Mouse (Mus musculus) lung, embryonic 16.5 days (tissue): ENCODE results near the gene Mcee. TPM values are rescaled to one million over a fixed set of nuclear protein-coding genes. Genes with fewer than 3 reads are reported as not detected.
A peak's percentile ranks its signal among the peaks of the same experiment; 100 is the strongest.

Source experiments
- ATAC-seq: fragments of 200-750 bp; cut with Nextera tagmentation; 2 replicates; pipeline ENCODE4 v1.8.0; 2017; ENCODE audit warnings: low read depth, mild to moderate bottlenecking, moderate library complexity
- H3K27ac ChIP-seq: fragments of 300-500 bp; sonication (generic); 2 replicates; pipeline ENCODE4 v1.5.1; 2014; ENCODE audit warnings: mild to moderate bottlenecking, control low read depth, low read length
- H3K27me3 ChIP-seq: fragments of 300-500 bp; sonication (generic); 2 replicates; pipeline ENCODE4 v1.6.1; 2014; ENCODE audit warnings: low read depth, low read length, mixed read lengths; ENCODE audit not compliant: control insufficient read depth, insufficient read depth
- H3K36me3 ChIP-seq: fragments of 300-500 bp; sonication (generic); 2 replicates; pipeline ENCODE4 v1.6.1; 2014; ENCODE audit warnings: low read length; ENCODE audit not compliant: control insufficient read depth, insufficient read depth
- H3K4me1 ChIP-seq: fragments of 300-500 bp; sonication (generic); replicated peaks from 2 replicates; pipeline ENCODE4 v1.6.1; 2014; ENCODE audit warnings: low read length, mixed read lengths; ENCODE audit not compliant: control insufficient read depth, insufficient read depth
- H3K4me2 ChIP-seq: fragments of 300-500 bp; sonication (generic); 2 replicates; pipeline ENCODE4 v1.6.1; 2014; ENCODE audit warnings: low read depth, low read length, control low read depth
- H3K4me3 ChIP-seq: fragments of 300-500 bp; sonication (generic); 2 replicates; pipeline ENCODE4 v1.5.1; 2014; ENCODE audit warnings: mild to moderate bottlenecking, low read length, control low read depth
- H3K9ac ChIP-seq: fragments of 300-500 bp; sonication (generic); 2 replicates; pipeline ENCODE4 v1.6.1; 2014; ENCODE audit warnings: low read length, control low read depth
- H3K9me3 ChIP-seq: fragments of 300-500 bp; sonication (generic); 2 replicates; pipeline ENCODE4 v1.6.1; 2016; ENCODE audit warnings: low read length; ENCODE audit not compliant: control insufficient read depth
- WGBS: fragments of 180-500 bp; shearing (Covaris S2); extraction: QIAGEN DNeasy Blood & Tissue Kit; methylation state at CpG from one replicate; pipeline ENCODE4 v1.1.7; 2014; 5-methylcytosine and 5-hydroxymethylcytosine counted together
- polyA plus RNA-seq: library from polyadenylated mRNA; unstranded; fragments of >200 nt; fragmentation: Nextera tagmentation; extraction: Ambion mirVana; gene quantifications from 2 replicates; pipeline ENCODE4 v1.2.1, GENCODE M21; 2015

Mcee gene
- polyA plus RNA-seq, 1 experiment from 2014 or later: 88.0 TPM

DNA sequence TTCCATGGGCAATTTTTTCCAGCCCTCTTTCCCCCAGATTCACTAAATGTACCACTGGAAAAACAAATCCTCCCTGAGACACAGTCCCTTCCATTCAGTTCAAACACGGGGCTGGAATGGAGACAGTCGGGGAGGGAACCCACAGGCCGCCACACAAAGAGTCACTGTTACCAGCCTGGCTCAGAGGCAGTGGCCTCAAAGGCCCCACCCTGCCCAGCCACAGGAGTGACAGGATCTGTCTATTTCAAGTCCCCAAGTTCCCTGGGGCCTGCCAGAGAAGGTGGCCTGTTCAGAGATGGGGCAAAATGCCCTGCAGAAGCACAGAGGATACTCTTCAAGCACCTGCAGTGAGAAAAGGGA is 31.8 kb upstream of the Mcee start:
- Histone ChIP-seq H3K9ac (no peak overlapping the region), H3K9me3 (no peaks in the 10 kb centered on the region), H3K4me1 (no peaks in the 10 kb centered on the region; the same call in 1 of the 2 replicates), H3K27ac (no peak overlapping the region), H3K27me3 (no peaks in the 10 kb centered on the region), H3K4me3 (no peak overlapping the region), H3K36me3 (peaks cover 21% of the 10 kb centered on the region), H3K4me2 (no peak overlapping the region)
- WGBS: 60% methylated on average over 3 of the region's 3 CpGs
- ATAC-seq: 0 out of 2 replicates have a peak, but pooled peaks have one; percentile 34

DNA sequence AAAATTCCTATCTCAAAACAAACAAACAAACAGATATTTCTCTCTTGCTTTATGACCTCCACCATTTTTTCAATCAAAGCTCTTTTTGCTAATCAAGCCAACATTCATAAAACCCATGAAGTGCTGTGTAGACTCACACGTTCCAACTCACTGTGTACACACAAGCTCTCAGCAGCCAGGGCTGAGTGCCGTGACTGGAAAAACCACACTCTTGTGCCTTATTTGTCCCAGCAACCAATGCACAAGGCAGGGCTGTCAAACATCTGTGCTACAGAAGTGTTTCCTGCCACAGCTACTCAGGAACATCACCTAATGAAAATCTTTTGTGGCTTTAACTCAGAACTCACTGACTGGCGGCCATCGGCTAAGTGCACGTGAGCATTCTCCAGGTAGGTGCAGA is 26.5 kb upstream of the Mcee start:
- H3K27ac ChIP-seq: no peak overlapping the region
- H3K4me1 ChIP-seq: no peaks in the 10 kb centered on the region
- ATAC-seq: 0 out of 2 replicates have a peak, but pooled peaks have one; percentile 38
- 66% methylated on average over 5 of the region's 5 CpGs for whole genome bisulfite sequencing
- H3K4me3 ChIP-seq: no peak overlapping the region
- H3K9me3 ChIP-seq: no peaks in the 10 kb centered on the region
- H3K27me3 ChIP-seq: no peaks in the 10 kb centered on the region
- no peak overlapping the region for H3K4me2 ChIP-seq
- no peak overlapping the region for H3K9ac ChIP-seq
- peaks cover 15% of the 10 kb centered on the region for H3K36me3 ChIP-seq

DNA sequence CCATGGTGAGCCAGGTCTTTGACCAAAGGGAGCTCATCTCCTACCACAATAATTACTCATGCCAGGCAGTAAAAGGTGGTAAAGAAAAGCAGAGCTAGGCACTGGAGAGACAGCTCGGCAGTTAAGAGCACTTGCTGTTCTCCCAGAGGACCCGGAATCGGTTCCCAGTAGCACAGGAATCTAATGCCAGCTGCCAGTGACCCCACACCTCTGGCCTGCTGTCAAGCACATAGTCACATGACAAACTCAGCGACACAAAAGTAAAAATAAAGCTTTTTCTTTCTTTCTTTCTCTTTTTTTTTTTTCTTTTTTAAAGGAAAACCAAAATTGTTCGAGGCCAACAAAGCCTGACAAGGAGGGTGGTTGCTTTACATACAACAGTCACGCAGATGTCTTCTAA is 22.6 kb upstream of the Mcee start:
- H3K4me3 ChIP-seq: no peak overlapping the region
- no peaks in the 10 kb centered on the region for H3K9me3 ChIP-seq
- ATAC-seq: no peak
- 84% methylated on average over 6 of the region's 6 CpGs for WGBS
- no peak overlapping the region for H3K4me2 ChIP-seq
- H3K9ac ChIP-seq: no peak overlapping the region
- H3K36me3 ChIP-seq: no peaks in the 10 kb centered on the region
- H3K27me3 ChIP-seq: no peaks in the 10 kb centered on the region
- no peak overlapping the region for H3K27ac ChIP-seq
- no peaks in the 10 kb centered on the region; the same call in 1 of the 2 replicates for H3K4me1 ChIP-seq

DNA sequence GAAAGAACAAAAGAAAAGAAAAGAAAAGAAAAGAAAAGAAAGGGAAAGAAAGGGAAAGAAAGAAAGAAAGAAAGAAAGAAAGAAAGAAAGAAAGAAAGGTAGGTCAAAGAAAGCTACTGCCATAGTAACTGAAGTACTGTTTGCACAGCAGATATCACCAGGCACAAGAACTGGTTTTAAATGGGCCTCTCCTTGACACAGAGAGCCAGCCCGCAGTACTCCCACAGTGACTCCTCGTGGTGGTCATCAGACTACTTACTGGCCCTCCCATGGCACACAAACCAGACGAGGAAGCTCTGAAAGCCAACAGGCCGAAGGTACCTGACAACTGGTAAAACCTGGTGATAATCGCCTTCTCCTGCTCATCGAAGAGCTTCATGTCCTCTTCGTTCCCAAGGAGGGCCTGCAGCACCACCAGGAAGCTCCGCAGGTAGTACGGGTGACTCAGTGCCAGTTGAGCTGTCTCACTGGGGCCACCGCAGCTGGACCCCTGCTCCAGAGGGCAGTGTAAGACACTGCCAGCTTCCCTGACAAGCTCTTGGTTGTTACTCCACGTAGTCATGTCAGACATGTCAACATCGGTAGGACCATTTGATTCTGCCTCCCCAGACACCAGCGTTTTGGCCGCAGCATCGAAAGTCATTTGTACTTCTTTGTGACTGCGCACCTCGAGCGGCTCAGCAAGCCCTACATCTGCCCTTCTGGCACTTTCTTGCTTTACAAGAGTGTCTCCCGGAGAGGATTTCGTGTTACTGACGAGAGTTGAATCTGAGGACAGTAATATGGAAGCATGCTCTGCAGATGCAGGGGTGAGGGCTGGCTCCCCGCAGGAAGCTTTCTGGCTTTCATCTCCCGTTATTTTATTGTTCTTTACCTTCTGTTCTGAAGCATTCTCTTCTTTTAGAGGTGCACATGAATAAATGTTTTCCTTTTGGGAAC is 20.2 kb upstream of the Mcee start:
- ATAC-seq: no peak
- H3K9me3 ChIP-seq: no peaks in the 10 kb centered on the region
- peaks cover 9% of the 10 kb centered on the region for H3K36me3 ChIP-seq
- no peak overlapping the region for H3K4me3 ChIP-seq
- no peak overlapping the region for H3K27ac ChIP-seq
- H3K4me1 ChIP-seq: no peaks in the 10 kb centered on the region; the same call in 1 of the 2 replicates
- no peak overlapping the region for H3K9ac ChIP-seq
- H3K4me2 ChIP-seq: no peak overlapping the region
- WGBS: 85% methylated on average over 23 of the region's 23 CpGs
- no peaks in the 10 kb centered on the region for H3K27me3 ChIP-seq

DNA sequence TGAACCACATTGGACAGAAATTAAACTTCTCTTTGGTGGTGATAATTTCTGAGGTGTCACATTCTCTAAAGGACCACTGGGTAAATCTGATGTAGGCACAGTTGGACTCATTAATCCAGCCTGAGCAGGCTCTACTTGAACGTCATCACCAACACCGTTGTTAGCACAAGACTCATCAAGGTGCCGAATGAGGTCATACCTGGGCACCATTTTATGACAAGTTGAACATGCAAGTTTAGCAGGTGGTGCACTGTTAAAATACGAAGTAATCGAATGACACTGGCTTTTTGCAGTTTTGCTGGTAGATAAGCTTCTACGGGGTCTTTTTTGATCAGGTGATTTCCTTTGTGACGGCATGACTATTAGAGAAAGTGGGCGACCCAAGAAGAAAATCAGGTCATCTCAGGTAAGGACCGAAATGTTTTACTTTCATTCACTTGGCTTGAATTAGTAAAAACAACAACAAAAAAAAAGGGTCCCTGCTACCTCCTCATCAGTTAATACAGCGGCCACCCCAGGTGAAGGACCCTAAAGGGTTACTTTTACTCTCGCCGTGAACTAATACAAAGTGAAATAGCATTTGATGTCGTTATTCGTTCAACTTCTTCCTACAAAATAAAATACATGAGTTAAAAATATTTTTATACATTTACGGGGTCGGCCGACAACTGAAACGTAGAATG is 19.1 kb upstream of the Mcee start:
- peak overlapping the region; percentile 91 for H3K9ac ChIP-seq
- peak; percentile 32; the same call in 1 of the 2 replicates for ATAC-seq
- 8% methylated on average over 18 of the region's 18 CpGs for WGBS

DNA sequence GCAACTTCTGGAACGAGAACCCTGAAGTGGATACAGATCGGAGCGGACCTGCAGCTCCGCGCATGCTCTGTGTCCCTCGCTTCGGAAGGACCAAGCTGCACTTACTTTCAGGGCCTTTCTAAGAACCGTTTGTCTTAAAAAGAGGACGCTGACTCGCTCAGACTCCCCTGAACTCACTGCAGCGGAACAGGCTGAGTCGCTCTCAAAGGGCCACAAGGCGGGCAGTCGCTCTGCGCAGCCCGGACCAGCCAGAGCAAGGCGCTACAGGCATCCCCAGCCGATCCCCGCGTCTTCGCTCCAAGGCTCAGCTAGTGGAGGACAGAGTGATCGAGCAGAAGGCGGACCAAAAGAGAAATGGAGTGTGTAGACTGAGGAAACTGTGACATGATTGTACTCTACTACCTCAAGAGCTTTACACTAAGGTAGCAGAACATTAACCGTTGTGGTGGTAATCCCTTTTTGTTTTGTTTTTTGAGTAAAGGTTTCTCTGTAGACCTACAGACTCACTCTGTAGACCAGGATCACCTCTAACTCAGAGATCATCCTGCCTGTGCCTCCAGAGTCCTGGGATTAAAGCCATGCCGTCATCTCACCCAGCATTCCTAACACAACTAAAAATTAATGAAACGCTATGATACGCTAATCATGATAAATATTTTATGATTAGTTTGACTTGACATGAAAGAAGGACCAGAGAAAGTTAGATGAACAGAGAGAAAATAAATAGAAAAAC is 18.4 kb upstream of the Mcee start, which contains the start of gene Fan1:
Gene Fan1, minus strand, starts transcription at position 266 of the 733 bp plus-strand sequence.
- Histone ChIP-seq H3K4me3 (peak within 1 kb of the TSS; percentile 79), H3K27ac (peak within 1 kb of the TSS; percentile 97), H3K27me3 (no peaks in the 10 kb centered on the region), H3K9me3 (no peaks in the 10 kb centered on the region), H3K36me3 (peaks cover 19% of the 10 kb centered on the region), H3K9ac (peak within 1 kb of the TSS; percentile 91), H3K4me2 (peak within 1 kb of the TSS; percentile 81), H3K4me1 (no peaks in the 10 kb centered on the region; the same call in 1 of the 2 replicates)
- ATAC-seq: peak; percentile 98
- WGBS: 3% methylated on average over 27 of the region's 27 CpGs

More for the DNA sequence above, 19.1 kb upstream of the Mcee start:
- peak overlapping the region; percentile 81 for H3K4me2 ChIP-seq
- H3K27ac ChIP-seq: peak overlapping the region; percentile 97
- H3K4me3 ChIP-seq: peak overlapping the region; percentile 79
- H3K4me1 ChIP-seq: no peaks in the 10 kb centered on the region; the same call in 1 of the 2 replicates
- no peaks in the 10 kb centered on the region for H3K27me3 ChIP-seq
- H3K9me3 ChIP-seq: no peaks in the 10 kb centered on the region
- peaks cover 18% of the 10 kb centered on the region for H3K36me3 ChIP-seq

DNA sequence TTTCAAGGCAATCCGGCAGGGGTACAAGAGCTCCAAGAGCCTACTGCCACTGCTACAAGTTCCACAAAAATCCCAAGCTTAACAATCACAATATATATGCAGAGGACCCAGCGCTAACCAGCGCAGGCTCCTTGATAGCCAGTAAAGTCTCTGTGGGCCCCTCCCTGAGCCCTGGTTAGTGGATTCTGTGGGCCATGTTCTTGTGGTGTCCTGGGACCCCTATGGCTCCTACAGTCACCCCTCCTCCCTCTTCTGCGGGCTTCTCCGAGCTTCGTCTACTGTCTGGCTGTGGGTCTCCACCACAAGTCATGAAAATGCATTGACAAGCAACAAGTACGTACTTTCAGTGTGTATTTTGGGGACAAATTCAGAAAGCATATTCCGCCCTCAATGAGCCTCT is 928 bp upstream of the Mcee start:
- H3K4me2 ChIP-seq: peak overlapping the region; percentile 78
- peaks cover 16% of the 10 kb centered on the region; the same call in 1 of the 2 replicates for H3K4me1 ChIP-seq
- peaks cover 15% of the 10 kb centered on the region for H3K36me3 ChIP-seq
- H3K9me3 ChIP-seq: no peaks in the 10 kb centered on the region
- ATAC-seq: no peak
- 1% methylated on average over 8 of the region's 8 CpGs for WGBS
- peak overlapping the region; percentile 94 for H3K4me3 ChIP-seq
- H3K27me3 ChIP-seq: no peaks in the 10 kb centered on the region
- no peak overlapping the region for H3K27ac ChIP-seq
- H3K9ac ChIP-seq: peak overlapping the region; percentile 96

DNA sequence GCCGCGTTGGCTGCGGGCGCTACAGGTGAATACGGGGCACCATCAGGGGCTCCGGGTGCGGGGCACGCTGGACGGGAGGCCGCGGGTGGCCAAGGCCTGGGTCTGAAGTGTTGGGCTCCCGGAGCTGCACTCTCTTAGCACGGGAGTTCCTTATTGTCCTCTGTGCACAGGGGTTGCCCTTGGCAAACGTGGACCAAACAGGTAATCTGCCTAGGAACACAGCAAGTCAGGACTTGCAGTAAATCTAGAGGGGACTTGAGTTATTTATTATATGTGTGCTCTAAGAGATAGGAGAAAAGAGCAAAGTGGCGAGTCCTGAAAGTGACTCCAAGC is 378 bp downstream of the Mcee start:
- peaks cover 10% of the 10 kb centered on the region; the same call in 1 of the 2 replicates for H3K36me3 ChIP-seq
- no peaks in the 10 kb centered on the region for H3K27me3 ChIP-seq
- WGBS: under 1% methylated on average over 15 of the region's 15 CpGs
- H3K9me3 ChIP-seq: no peaks in the 10 kb centered on the region
- no peak for ATAC-seq
- peak overlapping the region; percentile 66 for H3K4me2 ChIP-seq
- H3K27ac ChIP-seq: peak overlapping the region; percentile 87
- peak overlapping the region; percentile 96 for H3K9ac ChIP-seq
- peak overlapping the region; percentile 94 for H3K4me3 ChIP-seq
- H3K4me1 ChIP-seq: peaks cover 16% of the 10 kb centered on the region; the same call in 1 of the 2 replicates
